Mouse (Mus musculus) gastrocnemius, postnatal 36 days (tissue): ENCODE data around the gene Slc17a7. TPM values are rescaled to one million over a fixed set of nuclear protein-coding genes. Genes with fewer than 3 reads are reported as not detected.
A peak's percentile ranks its signal among the peaks of the same experiment; 100 is the strongest.

Experiments
- DNase-seq, 2 experiments: peaks; one replicate each; pipeline ENCODE4 v3.0.0; 2022
- intact Hi-C: fragments of 180-260 bp; cut with DNase I; formaldehyde crosslinking; loops from one replicate; pipeline ENCODE4 v1.15.1; 2025
- total RNA-seq, 2 experiments: library from RNA; stranded (reverse); gene quantifications; 2 replicates each; pipeline ENCODE4 v1.2.3; 2021

Slc17a7 gene
- total RNA-seq, 2 experiments from 2014 or later = 0.76 to 0.79 TPM

DNA sequence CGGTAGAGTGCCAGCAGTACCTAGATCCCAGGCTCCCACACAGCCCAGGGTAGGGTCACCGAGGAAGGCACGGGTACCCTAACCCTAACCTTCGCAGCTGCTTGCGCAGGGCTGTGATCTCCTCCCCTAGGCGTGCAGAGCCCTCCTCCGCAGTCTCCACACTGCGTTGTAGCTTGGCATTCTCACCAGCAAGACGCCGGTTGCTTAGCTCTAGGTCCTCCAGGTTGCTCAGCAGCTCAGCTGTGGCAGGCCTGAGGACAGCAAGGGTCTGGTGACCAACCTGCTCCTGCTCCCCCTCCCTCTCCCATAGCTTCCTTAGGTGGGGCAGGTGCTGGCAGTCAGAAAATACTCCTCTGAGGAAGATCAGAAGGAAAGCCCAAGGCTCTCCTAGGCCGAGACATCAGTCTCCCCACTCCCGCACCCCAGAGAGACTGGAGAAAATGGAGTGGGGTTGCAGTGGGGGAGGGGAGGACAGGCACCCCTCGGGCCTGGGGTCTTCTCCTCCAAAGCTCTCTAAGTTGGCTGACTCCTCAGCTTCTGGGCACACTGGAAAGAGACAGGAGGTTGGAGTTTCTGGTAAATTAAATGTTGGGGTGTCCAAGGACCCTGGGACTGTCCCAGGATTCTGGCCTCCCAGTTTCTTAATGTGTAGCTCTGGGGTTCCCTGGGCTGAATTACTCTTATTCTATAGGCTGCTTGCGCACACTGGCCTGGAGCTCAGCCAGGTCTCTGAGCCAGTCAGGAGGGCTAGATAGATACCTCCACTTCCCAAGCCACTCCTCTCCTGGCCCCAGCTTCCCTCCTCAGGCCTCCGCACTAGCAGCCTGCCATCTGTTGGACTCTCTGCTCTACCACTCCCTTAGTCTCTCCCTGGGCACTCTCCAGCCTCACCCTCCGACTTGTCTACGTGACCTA lies 30.4 kb downstream of the Slc17a7 start:
- no peak for DNase-seq
- intact Hi-C loops = no loop called here

GRCm38 (mm10) chr7:45195341-45196175 lies 31.8 kb downstream of the Slc17a7 start:
- DNase-seq = no peak

DNA sequence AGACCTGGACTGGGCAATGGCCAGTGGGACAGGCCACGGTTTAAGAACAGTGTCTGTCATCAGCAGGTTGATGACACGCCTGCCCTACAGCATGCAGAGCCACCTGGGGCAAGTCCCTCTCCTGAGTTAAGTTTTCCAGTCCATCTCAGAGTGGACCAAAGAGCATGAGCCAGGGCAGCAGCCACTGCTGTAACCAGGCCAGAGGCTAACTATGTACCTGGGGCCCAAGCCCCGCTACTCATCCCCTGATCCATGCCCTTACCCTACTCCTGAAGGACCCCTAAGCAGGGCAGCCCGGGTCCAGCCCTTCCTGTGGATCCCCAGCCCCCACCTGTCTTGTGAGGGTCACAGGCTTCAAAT lies 32.4 kb downstream of the Slc17a7 start:
- DNase-seq = no peak
- intact Hi-C loops = loop anchor here (5.0 kb wide), 1 partner anchor 119 kb away; no protein-coding TSS in a partner anchor

More at GRCm38 (mm10) chr7:45195341-45196175, 31.8 kb downstream of the Slc17a7 start:
- intact Hi-C loops = loop anchor here (5.0 kb wide), 1 partner anchor 118 kb away; no protein-coding TSS in a partner anchor

GRCm38 (mm10) chr7:45196994-45197393 lies 33.2 kb downstream of the Slc17a7 start:
- DNase-seq = no peak
- intact Hi-C loops = loop anchor here (5.0 kb wide), 1 partner anchor 120 kb away; no protein-coding TSS in a partner anchor

- DNase-seq = peak; percentile 66 to 76
- intact Hi-C loops = loop anchor here (1.0 to 5.0 kb wide), 2 partner anchors 36 to 121 kb away; no protein-coding TSS in a partner anchor
Measured at GRCm38 (mm10) chr7:45198435-45198834, 34.7 kb downstream of the Slc17a7 start.

GRCm38 (mm10) chr7:45198961-45199360 lies 35.2 kb downstream of the Slc17a7 start:
- intact Hi-C loops = loop anchor here (1.0 to 5.0 kb wide), 2 partner anchors 37 to 122 kb away; no protein-coding TSS in a partner anchor
- no peak for DNase-seq

GRCm38 (mm10) chr7:45202654-45203053 lies 38.9 kb downstream of the Slc17a7 start:
- intact Hi-C loops = no loop called here
- DNase-seq = no peak

DNA sequence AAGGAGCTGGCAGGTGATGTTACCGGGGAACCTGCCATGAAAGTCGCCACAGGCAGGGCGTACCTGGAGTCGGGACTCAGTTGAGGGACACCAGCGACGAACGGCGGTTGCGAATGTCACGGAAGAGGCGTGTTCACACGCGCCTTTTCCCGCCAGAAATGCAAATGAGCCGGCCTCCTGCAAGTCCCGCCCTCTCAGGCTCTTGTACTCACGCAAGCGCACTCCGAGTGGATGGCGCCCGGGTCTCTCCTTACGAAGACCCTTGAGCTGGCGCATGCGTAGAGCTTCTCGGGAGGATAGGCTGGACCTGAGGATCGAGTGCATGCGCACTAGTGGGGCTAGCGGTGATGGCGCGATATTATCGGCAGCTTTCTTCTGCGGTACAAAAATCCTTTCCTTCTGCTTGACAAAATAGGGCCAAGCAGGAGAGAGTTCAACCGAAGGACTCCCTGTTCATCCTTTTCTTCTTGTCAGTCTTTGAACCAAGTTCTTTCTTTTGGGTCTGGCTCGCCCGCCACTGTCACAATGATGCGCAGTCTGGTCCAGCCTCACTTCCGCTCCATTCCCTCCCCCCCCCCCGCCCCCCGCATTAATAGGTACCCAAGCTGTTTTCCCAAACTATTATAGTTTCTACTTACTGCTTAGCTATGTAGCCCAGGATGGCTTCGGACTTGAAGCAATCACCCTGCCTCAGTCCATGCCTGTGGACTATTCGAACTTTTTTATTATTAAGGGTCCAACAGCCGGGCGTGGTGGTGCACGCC lies 40.8 kb downstream of the Slc17a7 start, which contains the start of gene Ccdc155:
Ccdc155 (minus strand) TSS at position 513 of the 764 bp plus-strand sequence.
- intact Hi-C loops = loop anchor here (5.0 kb wide), 1 partner anchor 68 kb away; no protein-coding TSS in a partner anchor
- peak; percentile 62 to 81 for DNase-seq

- intact Hi-C loops = loop anchor here (5.0 kb wide), 1 partner anchor 64 kb away; no protein-coding TSS in a partner anchor
- no peak for DNase-seq
Measured at GRCm38 (mm10) chr7:45208260-45208659, 44.5 kb downstream of the Slc17a7 start.

DNA sequence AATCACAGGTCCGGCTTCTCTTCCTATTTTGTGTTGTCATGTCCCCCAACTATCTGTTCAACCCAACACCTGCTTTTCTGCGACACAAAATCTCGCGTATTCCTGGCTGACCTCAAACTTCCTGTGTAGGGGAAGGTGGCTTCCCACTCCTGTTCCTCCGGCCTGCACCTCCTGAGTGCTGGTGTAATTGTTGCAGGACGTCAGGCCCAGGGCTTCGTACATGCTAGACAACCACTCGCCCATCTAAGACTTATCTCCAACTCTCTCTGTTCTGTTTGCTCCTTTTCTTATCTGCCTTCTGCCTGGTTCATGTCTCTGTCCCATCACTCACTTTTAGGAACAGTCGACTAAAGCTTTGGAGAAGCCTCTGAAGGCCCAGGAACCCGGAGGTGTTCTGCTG lies 47.3 kb downstream of the Slc17a7 start:
- intact Hi-C loops = no loop called here
- no peak for DNase-seq

DNA sequence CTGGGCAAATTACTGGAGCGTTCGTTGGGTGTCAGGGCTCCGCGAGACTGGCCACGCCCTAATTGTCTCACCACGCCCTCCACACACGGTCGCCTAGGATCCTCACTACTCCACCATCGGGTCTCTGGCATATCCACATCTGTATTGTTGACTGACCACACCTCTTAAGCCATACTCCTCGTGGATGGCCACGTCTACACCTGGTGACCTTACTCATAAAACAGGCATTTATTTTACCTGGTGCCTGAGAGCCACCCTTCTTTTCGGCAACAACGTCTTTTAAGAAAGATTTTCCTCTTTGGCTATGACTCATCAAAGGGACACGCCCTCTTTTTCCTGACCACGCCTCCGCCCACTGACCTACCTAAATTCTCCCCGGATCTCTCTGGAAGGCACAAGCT lies 48.1 kb downstream of the Slc17a7 start, which contains the start of gene Dkkl1:
Dkkl1 (minus strand) TSS at position 297 of the 401 bp plus-strand sequence.
- DNase-seq = no peak
- intact Hi-C loops = no loop called here

DNA sequence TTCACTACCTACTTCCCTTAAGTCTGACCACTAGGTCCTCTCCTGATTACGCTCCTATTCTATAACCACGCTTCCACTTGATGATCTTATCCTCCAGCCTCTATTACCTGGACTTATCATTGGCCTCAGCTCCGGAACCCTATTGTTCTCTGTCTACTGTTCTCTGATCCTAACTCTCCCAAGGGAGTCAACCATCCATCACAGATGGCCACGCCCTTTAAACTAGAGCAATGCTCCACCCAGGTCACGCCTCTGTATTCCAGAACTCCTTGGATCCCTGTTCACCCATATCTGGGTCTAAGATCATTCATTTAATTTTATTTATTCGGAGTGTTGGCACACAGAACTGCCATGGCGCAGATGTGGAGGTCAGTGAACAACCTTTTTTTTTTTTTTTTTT lies 48.6 kb downstream of the Slc17a7 start:
- no peak for DNase-seq
- intact Hi-C loops = no loop called here

GRCm38 (mm10) chr7:45213708-45214107 lies 50.0 kb downstream of the Slc17a7 start:
- no peak for DNase-seq
- intact Hi-C loops = no loop called here

DNA sequence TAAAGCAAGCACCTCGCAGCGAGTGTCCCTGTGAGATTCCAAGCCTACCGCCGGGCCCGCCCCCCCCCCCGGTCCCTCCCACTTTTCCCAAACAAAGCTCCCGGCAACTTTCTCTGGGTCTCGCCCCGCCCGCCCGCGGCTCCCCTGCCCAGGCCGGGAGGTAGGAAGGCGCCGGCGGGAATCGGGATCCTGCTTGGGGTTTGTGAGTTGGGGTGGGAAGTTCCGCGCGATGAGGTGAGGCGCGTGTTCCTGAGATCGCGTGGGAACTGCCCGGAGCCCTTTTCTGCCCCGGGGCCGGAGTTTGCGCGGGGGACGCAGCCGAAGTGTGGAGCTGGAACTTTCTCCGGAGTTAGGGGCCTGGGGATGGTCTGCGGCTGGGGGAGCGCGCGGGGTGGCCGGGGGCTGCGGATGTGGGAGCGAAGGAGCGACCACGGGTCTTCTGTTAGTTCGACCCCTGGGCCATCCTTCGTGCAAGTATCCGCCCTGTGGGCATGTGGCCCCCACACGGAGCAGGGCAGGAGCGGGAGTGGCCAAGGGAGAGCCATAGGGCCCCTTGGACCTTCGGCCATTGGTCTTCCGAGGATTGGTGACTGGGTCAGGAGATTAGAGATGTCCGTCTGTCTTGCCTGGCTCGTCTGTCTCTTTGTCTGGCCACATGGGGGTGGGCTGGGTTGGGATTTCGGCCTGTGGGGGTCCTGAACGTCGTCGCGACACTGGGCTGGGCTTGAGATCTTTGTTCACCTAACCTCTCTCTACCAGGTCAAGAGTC lies 52.1 kb downstream of the Slc17a7 start, which contains the start of gene Tead2:
Tead2 (plus strand) TSS at position 81 of the 769 bp plus-strand sequence.
- intact Hi-C loops = no loop called here
- DNase-seq = no peak

DNA sequence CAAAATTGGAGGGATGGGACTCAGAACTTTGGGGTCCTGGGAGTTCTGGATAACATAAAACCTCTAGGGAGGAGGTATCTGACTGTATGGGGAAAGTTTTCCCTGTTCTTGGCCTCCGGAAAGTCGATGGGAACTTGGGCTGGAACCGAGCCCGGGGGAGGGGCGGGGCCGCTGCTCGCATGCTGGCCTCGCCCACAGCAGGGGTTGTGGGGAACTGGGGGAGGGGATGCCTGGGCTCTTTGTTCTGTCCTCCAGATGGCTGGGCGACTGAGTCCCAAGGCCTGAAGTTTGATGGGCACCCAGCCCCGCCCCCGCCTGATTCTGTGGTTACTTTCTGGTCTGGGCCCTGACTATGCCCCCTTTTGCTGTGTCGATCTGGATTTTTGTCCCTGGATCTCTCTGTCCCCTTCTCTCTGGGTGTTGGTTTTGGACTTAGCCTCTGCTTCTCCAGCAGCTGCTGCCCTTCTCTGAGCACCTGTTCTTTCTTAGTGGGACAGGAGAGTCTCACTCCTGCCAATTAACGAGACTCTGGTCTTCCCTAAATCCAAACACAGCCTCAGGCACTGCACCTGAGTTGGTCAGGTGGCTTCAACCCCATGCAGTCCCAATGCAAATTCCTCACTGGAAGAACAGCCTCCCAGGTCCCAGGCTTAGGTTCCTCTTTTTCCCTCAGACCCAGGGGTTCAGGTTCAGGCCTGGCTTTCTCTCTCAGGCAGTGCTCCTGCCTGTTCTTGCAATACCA lies 52.9 kb downstream of the Slc17a7 start:
- intact Hi-C loops = no loop called here
- DNase-seq = peak in 1 of 2 experiments; percentile 41

- DNase-seq = no peak
- intact Hi-C loops = no loop called here
Measured at GRCm38 (mm10) chr7:45221680-45222079, 57.9 kb downstream of the Slc17a7 start.

GRCm38 (mm10) chr7:45224826-45225225 lies 61.1 kb downstream of the Slc17a7 start:
- no peak for DNase-seq
- intact Hi-C loops = no loop called here
